Mouse (Mus musculus) telencephalon, adult 2 months (tissue): Measurements from ENCODE around the gene Vav2.

ENCODE experiments used
- DNase-seq: peaks from one replicate; pipeline ENCODE4 v3.0.0-alpha.2; 2011; ENCODE audit warnings: low read depth, low spot score

Vav2 gene

DNA sequence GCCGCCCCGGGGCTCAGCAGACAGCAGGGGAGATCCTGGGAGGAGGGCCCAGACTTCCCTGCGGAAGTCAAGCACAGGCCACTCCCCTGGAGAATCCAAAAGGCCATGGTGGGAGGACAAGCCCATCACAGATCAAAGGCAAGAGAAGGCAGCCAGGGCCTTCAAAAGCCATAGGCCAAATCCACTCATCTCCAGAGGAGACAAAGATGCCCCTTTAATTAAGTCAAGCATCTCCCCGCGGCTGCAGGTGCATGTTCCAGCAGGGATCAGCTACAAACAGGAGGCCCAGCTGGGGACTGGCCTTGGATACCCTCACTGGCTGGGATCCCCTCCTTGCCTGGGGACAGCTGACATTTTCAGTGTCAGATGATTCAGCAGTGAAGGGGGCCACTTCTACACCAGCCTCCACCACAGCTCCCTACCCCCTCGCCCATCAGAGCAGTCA lies 105.4 kb downstream of the Vav2 start:
- no peak for DNase-seq

DNA sequence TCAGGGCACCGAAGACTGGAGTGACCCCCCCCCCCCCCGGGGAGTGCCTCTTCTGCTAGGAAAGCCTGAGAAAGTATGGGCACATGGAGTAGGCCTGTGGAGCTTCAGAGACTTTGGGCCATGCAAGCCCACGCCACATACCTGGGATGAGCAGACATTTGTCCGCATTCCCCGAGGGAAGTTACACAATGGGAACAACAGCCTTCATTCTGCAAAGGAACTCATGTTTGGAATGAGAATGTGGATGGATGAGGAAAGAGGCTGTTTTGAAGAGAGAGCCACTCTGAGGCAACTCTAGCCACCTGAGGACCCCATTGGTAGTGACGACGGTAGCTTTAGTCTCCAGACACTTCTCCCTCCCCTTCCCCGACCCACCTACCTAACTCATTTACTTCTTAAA lies 106.0 kb downstream of the Vav2 start:
- no peak for DNase-seq

GRCm38 (mm10) chr2:27318606-27319005 lies 108.2 kb downstream of the Vav2 start:
- DNase-seq = no peak

DNA sequence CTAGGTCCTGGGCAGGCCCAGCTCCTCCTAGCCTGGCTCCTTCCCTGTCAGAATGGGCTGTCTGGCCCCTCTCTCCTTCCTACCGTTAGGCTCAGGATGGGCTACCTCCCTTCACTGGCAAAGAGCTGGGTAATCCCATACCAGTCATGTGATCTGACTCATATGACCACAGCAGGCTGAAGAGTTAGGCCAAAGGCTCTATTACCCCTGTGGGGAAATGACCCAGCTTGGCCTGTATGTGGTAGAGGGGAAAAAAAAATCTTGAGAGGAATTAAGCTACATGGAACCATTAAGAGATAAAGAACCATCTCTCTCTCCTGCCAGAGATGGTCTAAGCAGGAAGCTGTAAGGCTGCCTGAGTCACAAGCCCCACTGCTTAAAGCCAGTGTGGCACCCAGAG lies 108.6 kb downstream of the Vav2 start:
- no peak for DNase-seq

DNA sequence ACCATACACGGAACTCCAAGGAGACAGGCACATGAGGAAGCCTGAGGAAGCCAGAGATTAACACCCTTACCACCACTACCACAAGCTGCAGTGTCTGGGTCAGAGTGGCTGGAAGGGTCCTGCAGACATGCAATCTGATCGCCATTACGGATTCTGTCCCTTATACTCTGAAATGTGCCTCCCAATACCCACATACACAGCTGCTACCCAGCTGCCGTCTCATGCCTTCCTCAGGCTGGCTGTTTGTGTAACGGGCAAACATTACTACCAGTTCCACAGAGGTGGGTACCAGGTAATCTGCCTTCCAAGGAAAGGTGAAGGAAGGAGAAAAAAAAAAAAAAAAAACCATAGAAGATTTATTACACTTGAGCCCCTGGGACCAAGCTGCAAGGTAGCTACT lies 110.7 kb downstream of the Vav2 start:
- DNase-seq = no peak

DNA sequence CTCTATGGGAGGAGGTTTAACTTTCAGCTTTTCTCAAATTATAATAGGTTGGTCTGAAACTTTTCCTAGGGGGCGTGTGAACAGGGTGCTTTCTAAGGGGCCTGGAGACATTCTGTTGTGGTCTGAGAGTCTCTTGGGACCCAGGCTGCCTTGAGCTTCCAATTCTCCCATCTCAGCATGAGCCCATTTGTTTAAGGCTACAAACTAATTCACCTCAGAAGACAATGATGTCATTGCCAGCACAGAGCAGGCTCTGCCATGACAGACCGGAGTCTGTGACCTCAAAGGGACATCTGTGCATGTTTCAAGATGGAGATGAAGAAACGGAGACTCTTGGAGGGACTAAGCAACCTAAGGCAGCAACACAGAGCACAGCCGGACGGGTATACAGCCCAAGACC lies 112.6 kb downstream of the Vav2 start:
- no peak for DNase-seq

DNA sequence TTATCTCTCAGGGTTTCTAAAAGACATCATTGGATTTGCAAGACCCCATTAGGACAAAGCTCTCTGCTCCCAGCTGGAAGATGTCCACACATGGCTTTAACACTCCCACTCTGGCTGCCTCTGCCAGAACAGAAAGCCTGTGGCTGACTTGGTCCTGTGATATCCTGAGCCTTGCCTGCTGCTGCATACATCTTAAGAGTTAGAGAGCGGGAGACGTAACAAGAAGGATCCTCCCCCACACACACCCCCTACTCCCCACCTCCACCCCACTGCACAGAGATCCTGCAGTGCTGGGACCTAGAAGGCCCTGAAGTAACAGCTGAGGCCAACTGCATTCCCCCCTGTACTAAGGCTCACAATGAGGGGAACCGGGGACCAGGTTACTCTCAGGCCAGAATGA lies 114.3 kb downstream of the Vav2 start:
- no peak for DNase-seq

- DNase-seq = no peak
Measured at GRCm38 (mm10) chr2:27311606-27312005, 115.2 kb downstream of the Vav2 start.

DNA sequence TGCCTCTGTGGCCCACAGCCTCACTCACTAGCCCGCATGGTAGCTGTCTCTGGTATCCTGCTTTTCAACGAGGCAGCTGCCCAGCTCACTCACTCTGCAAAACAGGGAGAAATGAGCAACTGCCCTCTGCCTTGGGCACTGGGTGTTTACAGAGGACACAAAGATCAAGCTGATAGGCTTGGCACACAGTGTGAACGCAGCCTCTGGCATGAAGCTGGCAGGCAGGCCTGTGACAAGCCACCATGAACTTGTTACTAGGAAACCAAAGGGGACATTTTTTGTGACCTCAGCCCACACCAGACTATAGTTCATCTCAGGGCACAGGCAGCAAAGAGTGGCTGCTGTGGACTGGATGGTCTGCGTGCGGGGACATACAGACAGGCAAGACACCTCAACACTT lies 115.9 kb downstream of the Vav2 start:
- DNase-seq = no peak

GRCm38 (mm10) chr2:27310221-27310620 lies 116.6 kb downstream of the Vav2 start:
- DNase-seq = no peak

- no peak for DNase-seq
Measured at GRCm38 (mm10) chr2:27306628-27307027, 120.2 kb downstream of the Vav2 start.

DNA sequence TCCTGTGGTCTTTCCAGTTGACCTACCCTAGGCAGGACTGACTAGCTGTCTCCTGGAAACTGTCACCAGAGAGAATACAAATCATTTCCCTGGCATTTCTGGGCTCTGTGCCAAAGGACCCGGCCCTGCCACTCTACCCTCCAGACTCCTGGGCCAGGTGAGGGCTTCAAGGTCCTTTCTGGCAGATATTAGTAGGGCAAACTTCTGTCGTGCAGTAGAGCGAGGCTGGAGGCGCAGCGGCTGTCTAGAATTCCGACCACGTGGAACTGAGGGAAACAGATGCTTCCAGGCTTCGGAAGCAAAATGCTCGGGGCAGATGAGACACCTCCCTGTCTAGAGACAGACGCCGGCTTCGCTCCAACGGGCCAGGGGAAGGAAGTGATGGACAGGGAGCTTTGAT lies 122.1 kb downstream of the Vav2 start:
- DNase-seq = no peak

DNA sequence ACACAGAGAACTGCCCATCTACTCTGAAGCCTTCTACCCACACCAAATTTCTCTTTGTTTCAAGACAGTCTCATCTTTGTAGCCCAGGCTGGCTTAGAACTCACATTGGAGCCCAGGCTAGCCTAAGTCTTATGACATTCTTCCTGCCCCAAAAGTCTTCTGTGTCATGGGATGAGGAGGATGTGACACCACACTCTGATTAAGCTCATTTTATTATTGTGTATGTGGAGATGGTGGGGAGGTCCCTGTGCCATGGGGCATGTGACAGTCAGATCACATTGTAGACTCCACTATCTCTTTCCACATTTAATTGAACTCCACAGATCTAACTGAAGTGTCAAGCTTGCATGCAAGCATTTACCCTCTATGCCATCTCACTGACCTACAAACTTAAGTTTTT lies 122.8 kb downstream of the Vav2 start:
- DNase-seq = no peak

DNA sequence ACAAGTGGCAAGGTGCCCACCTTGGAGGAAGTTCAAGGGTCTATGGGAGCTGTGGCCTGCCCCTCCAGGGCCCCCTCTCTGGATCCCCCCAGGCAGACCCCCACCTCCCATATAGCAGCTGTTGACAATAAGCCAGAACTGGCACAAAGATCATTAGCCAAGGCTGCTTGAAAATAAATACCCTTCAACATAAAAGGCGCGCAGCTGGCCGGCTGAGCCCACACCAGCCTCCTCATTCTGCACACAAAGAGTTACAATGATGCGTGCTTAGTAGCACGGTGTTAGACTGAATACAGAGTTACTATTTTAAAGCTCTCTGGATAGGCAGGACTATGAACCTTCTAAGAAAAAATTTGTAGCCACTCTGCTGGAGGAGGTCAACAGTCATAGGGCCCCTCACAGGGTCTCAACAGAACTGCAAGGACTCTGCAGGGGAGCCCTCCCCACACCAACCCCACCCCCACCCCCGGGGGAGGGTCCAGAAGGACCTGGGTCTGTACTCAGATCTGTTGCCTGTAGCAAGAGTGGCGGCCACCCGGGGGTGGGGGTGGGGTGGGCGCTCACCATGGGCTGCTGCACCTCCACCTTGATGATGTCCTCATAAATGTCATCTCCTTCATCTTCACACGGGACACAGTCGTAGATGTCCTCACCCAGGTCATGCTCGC lies 125.3 kb downstream of the Vav2 start:
- DNase-seq = no peak

DNA sequence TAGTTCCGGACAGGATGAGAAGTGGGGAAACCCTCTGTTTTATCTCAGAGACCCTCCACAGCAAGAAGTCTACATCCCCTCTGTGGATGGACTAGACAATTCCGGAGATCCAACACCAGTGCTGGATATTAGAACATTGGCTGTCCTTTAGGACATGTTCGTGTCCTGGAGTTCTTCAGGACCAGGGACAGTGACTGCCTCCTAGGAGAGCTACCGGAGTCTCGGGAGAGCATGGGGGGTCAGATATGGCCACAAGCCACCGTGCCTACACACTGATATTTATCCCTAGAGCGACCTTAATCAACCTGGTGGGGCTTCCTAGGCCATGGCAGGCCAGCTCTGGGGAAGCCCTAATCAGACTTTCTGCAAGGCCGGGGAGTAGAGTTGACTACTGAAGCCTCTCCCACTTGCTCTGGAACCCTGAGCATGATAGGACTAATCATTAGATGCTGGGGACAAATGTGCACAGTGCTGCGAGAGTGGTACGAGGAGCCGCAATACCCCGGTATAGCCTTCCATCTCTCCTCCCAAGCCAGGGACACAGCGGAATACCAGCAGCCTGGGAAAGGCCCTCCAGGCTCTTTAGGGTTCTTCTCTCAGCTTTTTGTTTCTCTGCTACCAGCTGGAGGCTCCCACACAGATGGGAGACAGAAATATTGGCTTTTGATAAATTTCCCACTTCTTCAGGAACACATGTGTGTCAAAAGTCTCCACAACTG lies 125.9 kb downstream of the Vav2 start:
- DNase-seq = no peak

DNA sequence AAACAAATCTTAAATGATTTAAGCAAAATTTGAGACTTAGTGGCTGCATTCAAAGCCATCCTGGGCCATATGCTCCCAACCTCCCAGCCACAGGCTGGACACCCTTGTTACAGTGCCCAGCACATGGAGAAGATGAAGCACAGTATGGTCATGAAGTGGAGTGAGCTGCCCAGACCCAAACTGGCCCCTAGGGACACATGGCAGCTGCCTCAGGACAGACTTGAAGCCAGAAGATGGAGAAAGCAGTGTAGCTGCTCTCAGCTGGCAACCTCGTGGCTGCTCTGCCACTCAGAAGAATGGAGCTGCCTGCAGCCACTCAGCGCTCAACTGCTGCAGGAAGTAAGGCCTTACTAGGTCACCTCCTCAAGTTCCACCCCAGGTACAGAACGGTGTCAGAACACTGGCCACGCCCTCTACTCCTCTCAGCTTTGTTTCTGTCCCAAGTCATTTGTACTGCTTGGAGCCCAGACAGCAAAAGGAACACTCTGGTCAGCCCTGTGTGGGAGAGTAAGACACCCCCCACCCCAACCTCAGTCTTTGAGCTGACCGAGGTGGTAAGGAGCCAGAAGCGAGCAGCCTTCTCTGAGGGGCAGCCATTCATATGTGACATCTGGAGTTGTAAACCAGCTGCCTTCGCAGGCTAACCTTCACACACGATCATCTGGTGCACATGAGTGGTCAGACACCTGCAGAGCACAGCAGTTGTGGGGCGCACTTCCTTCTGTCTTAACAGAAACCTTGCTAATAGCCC lies 130.0 kb downstream of the Vav2 start:
- no peak for DNase-seq

- no peak for DNase-seq
Measured at GRCm38 (mm10) chr2:27294777-27295176, 132.1 kb downstream of the Vav2 start.

DNA sequence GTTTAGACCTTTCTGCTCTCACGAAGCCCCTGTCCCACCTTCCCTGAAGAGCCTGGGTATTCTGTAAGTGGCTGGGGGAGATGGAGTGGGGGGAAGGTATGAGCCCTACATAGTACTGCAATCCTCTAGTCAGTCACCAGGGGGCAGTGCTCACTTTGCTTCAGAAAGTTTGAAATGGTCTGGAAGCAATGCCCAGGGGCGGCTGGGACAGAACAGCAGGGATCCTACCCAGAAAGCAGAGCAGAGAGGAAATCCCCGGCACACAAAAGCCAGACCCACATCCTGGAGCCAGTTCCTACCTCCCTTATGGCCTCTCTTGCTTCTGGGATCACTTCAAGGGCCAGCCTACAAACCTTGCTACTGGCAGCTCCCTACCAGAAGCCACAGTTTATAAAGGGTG lies 137.8 kb downstream of the Vav2 start:
- DNase-seq = no peak

DNA sequence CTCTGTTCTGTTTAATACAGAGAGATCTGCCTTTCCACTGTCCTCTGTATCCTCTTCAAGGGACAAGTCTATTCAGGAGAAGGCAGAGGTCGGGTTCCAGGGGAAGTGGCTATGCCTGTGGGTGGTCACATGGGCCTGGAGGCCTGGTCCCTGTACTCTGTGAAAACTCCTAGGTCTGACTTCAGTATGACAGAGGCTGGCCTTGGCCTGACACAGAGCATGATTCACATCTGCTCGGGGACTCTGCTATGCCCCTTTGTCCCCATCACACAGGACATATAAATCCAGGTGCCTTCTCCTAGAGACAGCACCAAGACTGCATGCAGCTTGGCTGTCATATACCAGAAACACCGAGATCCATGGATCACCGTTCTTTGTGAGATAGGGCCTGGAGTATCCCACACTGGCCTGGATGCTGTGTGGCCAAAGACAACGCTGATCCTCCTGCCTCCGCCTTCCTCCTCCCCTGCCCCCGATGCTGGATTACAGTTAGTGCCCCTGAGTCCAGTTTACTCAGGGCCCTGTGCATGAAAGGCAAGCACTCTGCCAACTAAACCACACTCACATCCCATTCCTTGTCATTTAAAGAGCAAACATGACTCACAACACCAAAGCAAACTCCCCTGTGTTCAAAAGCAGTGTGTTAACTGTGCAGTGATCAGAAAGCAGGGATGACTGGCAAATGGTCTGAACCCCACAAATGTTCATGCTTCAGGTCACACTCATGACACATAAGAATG lies 139.7 kb downstream of the Vav2 start:
- no peak for DNase-seq

DNA sequence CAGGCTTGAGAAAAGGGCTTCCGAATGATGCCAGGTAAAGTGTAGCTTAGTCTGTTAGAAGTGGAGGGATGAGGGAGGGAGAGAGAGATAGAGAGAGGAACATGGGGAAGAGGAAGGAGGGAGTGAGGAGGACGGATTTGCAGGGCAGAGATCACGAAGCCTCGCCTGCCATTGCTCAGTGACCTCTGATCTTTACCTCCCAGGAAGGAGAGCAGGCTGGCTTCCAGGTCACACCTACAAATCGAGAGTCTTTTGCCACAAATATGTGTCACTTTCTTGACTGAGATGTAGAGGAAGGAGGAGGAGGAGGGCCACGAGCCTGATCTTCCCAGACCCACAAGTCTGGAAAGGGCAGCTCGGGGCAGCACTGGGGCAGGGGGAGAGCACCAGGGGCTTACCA lies 142.4 kb downstream of the Vav2 start:
- DNase-seq = no peak

DNA sequence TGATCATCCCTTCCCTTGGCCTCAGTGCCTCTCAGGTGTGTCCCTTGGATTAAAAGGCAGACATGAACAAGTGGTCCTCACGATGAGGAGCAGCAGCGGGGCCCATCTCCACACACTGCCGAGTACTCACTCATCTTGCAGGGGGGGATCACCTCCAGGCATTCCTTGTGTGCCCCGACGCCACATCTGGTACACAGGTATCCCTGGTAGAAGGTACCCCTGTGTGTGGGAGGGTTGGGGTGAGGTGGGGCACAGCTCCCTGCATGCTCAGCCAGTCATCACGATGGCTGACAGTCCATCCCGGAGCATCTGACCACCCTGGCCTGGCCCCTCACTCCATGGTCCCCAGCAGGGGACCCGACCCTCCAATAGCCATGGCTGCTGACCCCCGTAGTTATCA lies 145.1 kb downstream of the Vav2 start:
- DNase-seq = no peak
